Mouse (Mus musculus) urinary bladder, postnatal 0 days (tissue): ENCODE measurements around the gene Isl2. TPM values are rescaled to one million over a fixed set of nuclear protein-coding genes. Genes with fewer than 3 reads are reported as not detected.

Experiments used
- polyA plus RNA-seq: library from polyadenylated mRNA; unstranded; fragments of >200 nt; fragmentation: Nextera tagmentation; extraction: Ambion mirVana; gene quantifications from 2 replicates; pipeline ENCODE4 v1.2.1, GENCODE M21; 2015

Isl2 gene
- 0.22 and 0.51 TPM in 2 replicates for polyA plus RNA-seq

DNA sequence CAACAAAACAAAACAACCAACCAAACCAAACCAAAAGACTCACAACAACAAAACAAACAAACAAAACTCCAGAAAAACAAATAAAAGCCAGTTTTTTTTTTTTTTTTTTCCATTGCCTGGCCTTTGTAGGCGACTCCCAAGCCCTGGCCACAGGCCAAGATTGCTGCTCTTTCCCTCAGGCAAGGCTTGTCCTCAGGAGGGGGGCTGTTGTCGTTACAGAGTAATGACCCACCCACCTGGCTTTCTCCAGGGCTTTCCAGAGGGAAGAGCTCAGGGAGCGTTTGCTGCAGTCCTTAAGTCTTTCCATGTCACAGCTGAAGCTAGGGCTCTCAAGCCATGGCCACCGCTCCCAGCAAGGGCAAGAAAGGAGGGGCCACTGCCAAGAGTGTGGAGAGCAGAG, at the start of gene Isl2:
Gene Isl2, plus strand, starts transcription at position 296 of the 400 bp plus-strand sequence.

DNA sequence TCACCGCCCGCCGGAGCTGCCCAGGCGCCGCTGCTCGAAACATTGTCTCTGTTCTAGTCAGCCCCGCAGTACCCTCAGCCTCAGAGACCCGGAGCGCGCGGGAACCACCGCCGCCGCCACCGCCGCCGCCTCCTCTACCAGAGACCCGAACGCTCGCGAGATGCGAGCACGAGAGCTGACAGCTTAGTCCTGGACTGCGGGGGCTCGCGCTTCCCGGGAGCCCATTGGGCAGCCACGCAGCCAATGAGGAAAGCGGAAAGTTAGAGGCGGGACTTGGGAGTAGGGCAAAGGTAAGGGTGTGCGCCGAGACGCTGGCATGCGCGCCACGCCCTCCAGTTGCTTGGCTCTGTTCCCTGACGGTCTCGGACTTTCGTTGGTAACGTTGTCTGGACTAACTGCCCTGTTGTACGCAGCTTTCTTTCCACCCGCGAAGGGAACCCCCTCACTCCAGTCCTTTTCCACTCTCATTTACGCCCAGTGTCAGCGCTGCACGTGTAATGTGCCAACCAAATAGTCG, 26.4 kb upstream of the Isl2 start, which contains the start of gene Etfa:
Gene Etfa, minus strand, starts transcription at position 217 of the 517 bp plus-strand sequence.

Other genes with a start within 250 kb of the Isl2 start
- gene Nrg4, start 211.8 kb upstream of the Isl2 start, polyA plus RNA-seq = 0.57 and 0.71 TPM in 2 replicates
- gene Tmem266, start 211.8 kb upstream of the Isl2 start, polyA plus RNA-seq = 0.05 TPM in 1 of 2 replicates, not detected in the other
- gene Etfa, start 26.4 kb upstream of the Isl2 start, polyA plus RNA-seq = 153 and 171 TPM in 2 replicates